Mouse (Mus musculus) embryonic facial prominence, embryonic 12.5 days (tissue): Measurements from ENCODE around the gene Rtn4r. TPM values are rescaled to one million over a fixed set of nuclear protein-coding genes. Genes with fewer than 3 reads are reported as not detected.

Source experiments
- ATAC-seq: fragments of 200-750 bp; cut with Nextera tagmentation; 2 replicates; pipeline ENCODE4 v1.8.0; 2017; ENCODE audit not compliant: insufficient number of reproducible peaks, insufficient read depth, low FRiP score, low TSS enrichment
- H3K27ac ChIP-seq: fragments of 300-500 bp; sonication (generic); 2 replicates; pipeline ENCODE4 v1.5.1; 2016; ENCODE audit warnings: mild to moderate bottlenecking
- H3K27me3 ChIP-seq: fragments of 300-500 bp; sonication (generic); 2 replicates; pipeline ENCODE4 v1.6.1; 2016; ENCODE audit warnings: mild to moderate bottlenecking, moderate library complexity
- H3K36me3 ChIP-seq: fragments of 300-500 bp; sonication (generic); 2 replicates; pipeline ENCODE4 v1.6.1; 2016; ENCODE audit warnings: mild to moderate bottlenecking
- H3K4me1 ChIP-seq: fragments of 300-500 bp; sonication (generic); 2 replicates; pipeline ENCODE4 v1.6.1; 2016
- H3K4me2 ChIP-seq: fragments of 300-500 bp; sonication (generic); replicated peaks from 2 replicates; pipeline ENCODE4 v1.6.1; 2016; ENCODE audit warnings: mild to moderate bottlenecking, moderate library complexity
- H3K4me3 ChIP-seq: fragments of 300-500 bp; sonication (generic); 2 replicates; pipeline ENCODE4 v1.5.1; 2016; ENCODE audit warnings: mild to moderate bottlenecking
- H3K9ac ChIP-seq: fragments of 300-500 bp; sonication (generic); 2 replicates; pipeline ENCODE4 v1.6.1; 2016; ENCODE audit warnings: mild to moderate bottlenecking, moderate library complexity
- H3K9me3 ChIP-seq: fragments of 300-500 bp; sonication (generic); 2 replicates; pipeline ENCODE4 v1.6.1; 2016; ENCODE audit warnings: mild to moderate bottlenecking, moderate library complexity
- WGBS: fragments of 180-500 bp; shearing (Covaris S2); methylation state at CpG from one replicate; pipeline ENCODE4 v1.1.7; 2016; 5-methylcytosine and 5-hydroxymethylcytosine counted together
- polyA plus RNA-seq: library from polyadenylated mRNA; unstranded; fragments of >200 nt; fragmentation: Nextera tagmentation; extraction: Ambion mirVana; gene quantifications from 2 replicates; pipeline ENCODE4 v1.2.1, GENCODE M21; 2016

Gene Rtn4r
- 3.1 and 3.4 TPM in 2 replicates for polyA plus RNA-seq

DNA sequence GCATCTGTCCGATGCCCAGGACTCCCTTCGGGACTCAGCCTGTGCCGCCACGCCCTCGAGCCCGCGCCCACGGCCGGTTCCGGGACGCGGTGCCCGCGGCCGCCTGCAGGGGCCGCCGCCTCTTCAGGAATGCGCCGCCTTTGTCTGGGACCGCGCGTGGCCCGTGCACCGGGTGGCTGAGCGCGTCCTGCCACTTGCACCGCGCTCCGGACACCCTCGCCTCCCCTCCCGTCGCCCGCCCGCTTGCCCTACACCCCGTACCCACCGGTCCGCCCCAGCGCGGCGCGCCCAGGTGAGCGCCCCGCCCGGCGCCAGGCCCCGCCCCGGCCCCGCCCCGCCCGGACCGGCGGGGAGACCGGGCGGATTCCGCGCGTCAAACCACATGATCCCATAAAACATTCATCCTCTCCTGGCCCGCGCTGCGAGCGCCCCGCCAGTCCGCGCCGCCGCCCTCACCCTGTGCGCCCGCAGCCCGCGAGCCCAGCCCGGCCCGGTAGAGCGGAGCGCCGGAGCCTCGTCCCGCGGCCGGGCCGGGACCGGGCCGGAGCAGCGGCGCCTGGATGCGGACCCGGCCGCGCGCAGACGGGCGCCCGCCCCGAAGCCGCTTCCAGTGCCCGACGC, at the start of gene Rtn4r:
Gene Rtn4r, plus strand, starts transcription at position 402 of the 621 bp plus-strand sequence.
- no peaks in the 10 kb centered on the region for H3K36me3 ChIP-seq
- H3K4me3 ChIP-seq, result peak within 1 kb of the TSS; percentile 62
- peaks cover 48% of the 10 kb centered on the region for H3K27me3 ChIP-seq
- H3K4me2 ChIP-seq, result peak within 1 kb of the TSS; percentile 99
- no peaks in the 10 kb centered on the region for H3K9me3 ChIP-seq
- H3K27ac ChIP-seq, result 0 out of 2 replicates have a peak within 1 kb of the TSS, but pooled peaks have one; percentile 25
- WGBS, result under 1% methylated on average over 74 of the region's 96 CpGs
- H3K4me1 ChIP-seq, result 0 out of 2 replicates have a peak, but pooled peaks cover 6% of the 10 kb centered on the region
- peak within 1 kb of the TSS; percentile 74 for H3K9ac ChIP-seq
- ATAC-seq, result peak; percentile 54

GRCm38 (mm10) chr16:18078314-18079015, 49.0 kb upstream of the Rtn4r start:
- Histone ChIP-seq H3K36me3 (0 out of 2 replicates have a peak, but pooled peaks cover 2% of the 10 kb centered on the region), H3K4me1 (no peaks in the 10 kb centered on the region), H3K27me3 (no peaks in the 10 kb centered on the region), H3K27ac (no peak overlapping the region), H3K9ac (no peak overlapping the region), H3K9me3 (no peaks in the 10 kb centered on the region), H3K4me3 (no peak overlapping the region), H3K4me2 (no peak overlapping the region)
- WGBS, result 84% methylated on average over 5 of the region's 5 CpGs
- ATAC-seq, result no peak

GRCm38 (mm10) chr16:18079300-18079699, 48.1 kb upstream of the Rtn4r start:
- Histone ChIP-seq H3K9me3 (no peaks in the 10 kb centered on the region), H3K4me1 (no peaks in the 10 kb centered on the region), H3K27ac (no peak overlapping the region), H3K4me2 (no peak overlapping the region), H3K36me3 (no peaks in the 10 kb centered on the region), H3K27me3 (no peaks in the 10 kb centered on the region), H3K9ac (no peak overlapping the region), H3K4me3 (no peak overlapping the region)
- no peak for ATAC-seq
- 90% methylated on average over 2 of the region's 2 CpGs for WGBS

GRCm38 (mm10) chr16:18080171-18080570, 47.3 kb upstream of the Rtn4r start:
- H3K4me2 ChIP-seq, result no peak overlapping the region
- H3K27me3 ChIP-seq, result no peaks in the 10 kb centered on the region
- no peaks in the 10 kb centered on the region for H3K9me3 ChIP-seq
- H3K27ac ChIP-seq, result no peak overlapping the region
- H3K36me3 ChIP-seq, result no peaks in the 10 kb centered on the region
- 87% methylated on average over 7 of the region's 7 CpGs for WGBS
- ATAC-seq, result no peak
- H3K9ac ChIP-seq, result no peak overlapping the region
- H3K4me1 ChIP-seq, result no peaks in the 10 kb centered on the region
- no peak overlapping the region for H3K4me3 ChIP-seq

GRCm38 (mm10) chr16:18081149-18081827, 46.2 kb upstream of the Rtn4r start:
- H3K27ac ChIP-seq, result no peak overlapping the region
- WGBS, result 78% methylated on average over 10 of the region's 10 CpGs
- no peaks in the 10 kb centered on the region for H3K36me3 ChIP-seq
- H3K4me1 ChIP-seq, result no peaks in the 10 kb centered on the region
- no peak overlapping the region for H3K4me3 ChIP-seq
- ATAC-seq, result no peak
- H3K4me2 ChIP-seq, result no peak overlapping the region
- no peaks in the 10 kb centered on the region for H3K9me3 ChIP-seq
- no peak overlapping the region for H3K9ac ChIP-seq
- no peaks in the 10 kb centered on the region for H3K27me3 ChIP-seq

- Histone ChIP-seq H3K9ac (no peak overlapping the region), H3K4me3 (no peak overlapping the region), H3K4me2 (no peak overlapping the region), H3K27me3 (0 out of 2 replicates have a peak, but pooled peaks cover 2% of the 10 kb centered on the region), H3K9me3 (no peaks in the 10 kb centered on the region), H3K27ac (no peak overlapping the region), H3K36me3 (no peaks in the 10 kb centered on the region), H3K4me1 (no peaks in the 10 kb centered on the region)
- ATAC-seq, result no peak
- WGBS, result 77% methylated on average over 1 of the region's 1 CpGs
Observed at GRCm38 (mm10) chr16:18082291-18082690, 45.2 kb upstream of the Rtn4r start.

DNA sequence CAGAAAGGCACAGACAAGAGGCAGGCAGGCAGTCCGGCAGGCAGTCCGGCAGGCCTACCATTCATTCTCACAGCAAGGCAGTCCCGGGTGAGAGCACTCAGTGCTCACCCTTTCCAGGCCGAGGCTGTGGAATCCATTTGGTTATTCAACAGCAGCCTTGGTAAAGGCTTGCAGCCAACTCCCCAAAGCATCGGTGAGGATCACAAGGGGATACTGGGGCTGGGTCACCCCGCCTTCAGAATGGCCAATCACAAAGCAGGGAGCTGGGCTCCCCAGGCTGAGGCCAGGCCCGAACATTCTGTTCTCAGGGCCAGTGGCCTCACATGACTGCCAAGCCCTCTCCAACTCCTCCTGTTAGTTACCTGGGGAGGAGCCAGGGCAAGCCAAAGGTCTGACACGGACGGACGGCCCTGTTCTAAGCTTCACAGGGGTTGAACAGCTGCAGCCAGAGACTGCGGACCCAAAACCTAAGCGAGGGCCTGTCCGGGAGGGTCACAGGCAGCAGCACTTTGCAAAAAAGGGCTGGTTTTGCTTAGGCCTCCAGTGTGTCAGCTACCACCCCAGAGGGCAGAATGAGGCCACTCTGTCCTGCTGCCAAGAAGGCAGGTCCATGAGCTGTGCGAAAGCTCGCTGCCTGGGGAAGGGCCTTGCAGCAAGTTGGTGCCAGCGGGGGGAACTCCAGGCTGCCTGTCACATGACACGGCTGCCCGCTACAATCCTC, 44.1 kb upstream of the Rtn4r start:
- no peak for ATAC-seq
- Histone ChIP-seq H3K4me3 (no peak overlapping the region), H3K4me1 (peaks cover 5% of the 10 kb centered on the region), H3K9me3 (no peaks in the 10 kb centered on the region), H3K4me2 (no peak overlapping the region), H3K27me3 (peaks cover 12% of the 10 kb centered on the region; the same call in 1 of the 2 replicates), H3K36me3 (no peaks in the 10 kb centered on the region), H3K27ac (no peak overlapping the region), H3K9ac (no peak overlapping the region)
- WGBS, result 82% methylated on average over 18 of the region's 18 CpGs

DNA sequence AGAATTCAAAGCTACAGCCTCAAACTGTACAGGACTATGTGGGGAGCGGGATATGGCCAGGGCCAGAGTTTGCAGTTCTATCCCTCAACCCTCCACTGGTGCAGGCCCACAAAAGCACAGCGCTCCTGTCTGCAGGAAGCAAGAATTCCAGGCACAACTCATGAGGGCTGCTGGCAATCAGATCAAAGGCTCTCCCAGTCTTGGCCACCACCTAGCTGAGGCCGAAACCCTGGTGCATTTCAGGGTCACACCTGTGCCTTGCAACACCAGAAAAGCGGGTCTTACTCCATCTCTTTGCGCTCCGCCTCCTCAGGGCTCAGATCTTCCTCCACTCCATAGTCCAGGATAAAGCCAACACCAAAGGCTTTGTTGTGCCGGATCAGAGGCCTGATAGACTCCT, 43.2 kb upstream of the Rtn4r start:
- 89% methylated on average over 7 of the region's 7 CpGs for WGBS
- peaks cover 16% of the 10 kb centered on the region for H3K27me3 ChIP-seq
- no peaks in the 10 kb centered on the region for H3K36me3 ChIP-seq
- no peak overlapping the region for H3K27ac ChIP-seq
- no peaks in the 10 kb centered on the region for H3K9me3 ChIP-seq
- H3K4me3 ChIP-seq, result no peak overlapping the region
- no peak overlapping the region for H3K9ac ChIP-seq
- no peak for ATAC-seq
- H3K4me2 ChIP-seq, result no peak overlapping the region
- peaks cover 7% of the 10 kb centered on the region for H3K4me1 ChIP-seq

GRCm38 (mm10) chr16:18087101-18087500, 40.3 kb upstream of the Rtn4r start:
- WGBS, result 83% methylated on average over 5 of the region's 5 CpGs
- H3K4me2 ChIP-seq, result no peak overlapping the region
- no peaks in the 10 kb centered on the region for H3K9me3 ChIP-seq
- no peak overlapping the region for H3K4me3 ChIP-seq
- ATAC-seq, result no peak
- peaks cover 14% of the 10 kb centered on the region for H3K4me1 ChIP-seq
- no peak overlapping the region; the same call in 1 of the 2 replicates for H3K9ac ChIP-seq
- no peak overlapping the region for H3K27ac ChIP-seq
- H3K27me3 ChIP-seq, result peaks cover 16% of the 10 kb centered on the region
- no peaks in the 10 kb centered on the region for H3K36me3 ChIP-seq

GRCm38 (mm10) chr16:18096348-18096747, 31.1 kb upstream of the Rtn4r start:
- Histone ChIP-seq H3K36me3 (no peaks in the 10 kb centered on the region), H3K4me2 (no peak overlapping the region), H3K4me3 (no peak overlapping the region), H3K27ac (no peak overlapping the region), H3K9me3 (no peaks in the 10 kb centered on the region), H3K9ac (no peak overlapping the region), H3K27me3 (no peaks in the 10 kb centered on the region), H3K4me1 (no peaks in the 10 kb centered on the region)
- 53% methylated on average over 5 of the region's 5 CpGs for WGBS
- no peak for ATAC-seq

DNA sequence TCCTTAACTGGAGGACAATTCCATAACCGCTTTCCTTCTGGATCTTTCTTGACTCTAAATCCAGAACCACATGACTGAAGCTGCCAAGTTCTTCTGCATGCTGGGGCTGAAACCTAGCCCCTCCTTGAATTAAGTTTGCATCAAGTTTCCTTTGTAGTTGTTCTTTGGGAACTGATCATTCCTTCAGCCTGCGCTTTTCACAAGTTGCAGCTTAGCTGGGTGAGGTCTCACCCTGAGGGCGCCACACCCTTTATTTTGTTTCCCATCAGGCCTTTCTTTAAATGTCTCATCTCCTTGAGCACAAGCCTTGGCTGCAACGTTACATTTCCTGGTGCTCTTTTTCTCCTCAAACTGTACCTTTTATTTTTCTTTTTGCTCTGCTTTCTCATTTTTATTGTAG, 24.6 kb upstream of the Rtn4r start:
- Histone ChIP-seq H3K9me3 (no peaks in the 10 kb centered on the region), H3K4me3 (no peak overlapping the region), H3K27me3 (0 out of 2 replicates have a peak, but pooled peaks cover 3% of the 10 kb centered on the region), H3K4me2 (no peak overlapping the region), H3K9ac (no peak overlapping the region), H3K4me1 (no peaks in the 10 kb centered on the region), H3K27ac (no peak overlapping the region), H3K36me3 (no peaks in the 10 kb centered on the region)
- WGBS, result 69% methylated on average over 4 of the region's 4 CpGs
- no peak for ATAC-seq
